Mouse (Mus musculus): ENCODE data around the gene Fah. TPM values are rescaled to one million over a fixed set of nuclear protein-coding genes. Genes with fewer than 3 reads are reported as not detected.

Gene Fah
- polyA plus RNA-seq, 1 experiment = 22.2 TPM

DNA sequence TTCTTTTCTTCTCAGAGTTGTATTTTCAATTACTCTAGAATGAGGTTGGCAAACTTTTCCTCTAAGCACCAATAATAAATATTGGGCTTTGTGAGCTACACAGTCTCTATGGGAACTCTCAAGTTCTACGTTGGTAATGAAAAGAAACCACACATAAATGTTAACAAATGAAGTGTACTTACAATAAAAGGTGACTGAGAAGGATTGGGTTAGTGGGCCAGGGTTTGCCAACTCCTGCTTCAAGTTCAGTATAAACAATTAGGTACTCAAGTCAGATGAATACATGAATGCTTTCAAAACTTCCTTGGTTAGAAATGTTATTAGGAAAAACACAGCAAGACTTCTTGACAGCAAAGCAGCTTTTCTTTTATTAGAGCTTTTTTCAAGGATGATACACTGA is 39.7 kb upstream of the Fah start:
- no peak for TF ChIP-seq MYOG (IDR thresholded peaks at IDR 0.05; ENCODE audit: control insufficient read depth, extremely low read depth, insufficient read length)
- no peak for TF ChIP-seq CTCF (IDR thresholded peaks at IDR 0.05; ENCODE audit: control insufficient read depth, insufficient read depth, insufficient read length)
- no peak for TF ChIP-seq MAX (IDR thresholded peaks at IDR 0.05)
- no peak for TF ChIP-seq USF1 (IDR thresholded peaks at IDR 0.05; ENCODE audit: low read depth)
- TF ChIP-seq CEBPB (IDR thresholded peaks at IDR 0.05; ENCODE audit: low read depth) = no peak
- TF ChIP-seq FOSL1 (IDR thresholded peaks at IDR 0.05; ENCODE audit: insufficient read depth, low read length, poor library complexity, severe bottlenecking) = no peak
- TF ChIP-seq MYOD1 (IDR thresholded peaks at IDR 0.05; ENCODE audit: control insufficient read depth, insufficient read length, low read depth) = no peak
- Histone ChIP-seq H3K27me3 (ENCODE audit: control insufficient read depth, insufficient read depth, insufficient read length) (no peaks in the 10 kb centered on the region), H3K4me3 (ENCODE audit: insufficient read depth, poor library complexity, severe bottlenecking) (no peak overlapping the region), H3K79me3 (ENCODE audit: low read depth) (peaks cover 2% of the 10 kb centered on the region), H3ac (ENCODE audit: control insufficient read depth, insufficient read length, low read depth) (no peak overlapping the region), H3K36me3 (ENCODE audit: control insufficient read depth, insufficient read depth) (peaks cover 4% of the 10 kb centered on the region), H3K79me2 (ENCODE audit: control insufficient read depth, insufficient read depth) (no peaks in the 10 kb centered on the region)

DNA sequence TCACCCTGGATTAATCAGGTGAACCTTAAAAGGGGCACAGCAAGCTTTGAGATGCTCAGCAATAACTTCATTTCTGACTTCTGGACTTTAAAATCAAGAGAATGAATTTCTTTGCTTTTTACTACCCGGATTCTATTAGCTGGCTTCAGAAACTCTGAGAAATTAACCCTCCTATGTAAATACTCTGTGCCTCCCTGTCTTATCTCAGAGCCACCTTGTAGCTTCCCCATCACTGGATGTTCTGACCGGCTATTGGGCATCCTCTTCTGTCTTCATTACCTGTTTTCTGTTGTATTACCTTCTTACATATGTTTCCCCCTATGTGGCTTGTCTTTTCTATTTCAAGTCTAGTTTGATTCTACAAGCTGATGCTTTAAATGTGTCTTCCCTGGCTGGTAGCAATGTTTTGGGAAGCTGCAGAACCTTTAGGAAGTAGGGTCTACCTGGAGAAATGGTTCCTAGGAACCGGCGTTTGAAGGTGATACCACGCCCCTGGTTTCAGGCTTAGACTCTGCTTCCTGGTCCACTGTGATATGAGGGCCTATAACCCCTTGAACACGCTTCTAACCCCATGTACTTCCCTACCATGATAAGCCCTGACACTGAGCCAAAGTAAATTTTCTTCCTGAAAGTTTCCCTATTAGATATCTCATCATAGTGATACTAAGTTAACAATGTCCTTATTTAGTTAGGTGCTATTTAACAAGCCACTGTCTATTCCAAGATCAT is 36.9 kb upstream of the Fah start:
- peaks cover 5% of the 10 kb centered on the region for H3K79me3 ChIP-seq (ENCODE audit: low read depth)
- H3ac ChIP-seq (ENCODE audit: control insufficient read depth, insufficient read length, low read depth) = no peak overlapping the region
- peaks cover 4% of the 10 kb centered on the region for H3K36me3 ChIP-seq (ENCODE audit: control insufficient read depth, insufficient read depth)
- H3K4me3 ChIP-seq (ENCODE audit: insufficient read depth, poor library complexity, severe bottlenecking) = no peak overlapping the region
- no peaks in the 10 kb centered on the region for H3K79me2 ChIP-seq (ENCODE audit: control insufficient read depth, insufficient read depth)
- TF ChIP-seq MYOD1 (IDR thresholded peaks at IDR 0.05; ENCODE audit: control insufficient read depth, insufficient read length, low read depth) (no peak), USF1 (IDR thresholded peaks at IDR 0.05; ENCODE audit: low read depth) (no peak), MYOG (IDR thresholded peaks at IDR 0.05; ENCODE audit: control insufficient read depth, extremely low read depth, insufficient read length) (no peak)
- H3K27me3 ChIP-seq (ENCODE audit: control insufficient read depth, insufficient read depth, insufficient read length) = no peaks in the 10 kb centered on the region

DNA sequence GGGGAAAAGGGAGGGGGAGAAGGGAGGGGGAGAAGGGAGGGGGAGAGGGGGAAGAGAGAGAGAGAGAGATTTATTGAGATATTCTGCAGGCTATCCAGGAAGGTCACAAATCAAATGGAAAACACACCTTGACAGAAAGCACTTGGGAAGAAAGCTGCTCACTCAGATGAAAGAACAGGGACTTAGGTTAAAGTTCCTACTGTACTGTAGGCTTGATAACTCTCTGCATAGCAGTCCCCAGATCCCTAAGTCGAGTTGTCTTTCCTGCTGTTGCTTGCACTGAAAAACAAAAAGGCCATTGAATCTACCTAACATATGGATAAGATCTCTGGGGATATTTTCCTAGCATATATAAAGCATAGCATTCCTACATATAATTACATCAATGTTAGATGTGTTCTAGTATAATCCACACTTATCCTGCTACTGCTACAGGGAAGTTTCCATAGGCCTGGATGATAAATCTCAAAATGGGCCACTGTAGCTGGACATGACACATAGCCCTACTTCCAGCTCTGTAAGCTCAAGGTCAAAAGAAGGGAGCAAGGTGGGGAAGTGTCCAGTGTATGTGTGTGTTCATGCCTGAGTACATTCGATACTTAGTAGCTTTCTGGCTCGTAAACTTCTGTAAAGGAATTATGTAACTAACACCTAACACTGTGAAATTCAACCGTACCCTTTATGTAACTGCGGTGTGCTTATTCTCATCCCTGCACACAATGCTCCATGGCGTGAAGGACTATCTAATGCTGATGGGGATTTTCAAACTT is 35.8 kb upstream of the Fah start:
- Histone ChIP-seq H3K27me3 (ENCODE audit: control insufficient read depth, insufficient read depth, insufficient read length) (no peaks in the 10 kb centered on the region), H3K36me3 (ENCODE audit: control insufficient read depth, insufficient read depth) (no peaks in the 10 kb centered on the region), H3K79me3 (ENCODE audit: low read depth) (peaks cover 5% of the 10 kb centered on the region), H3K79me2 (ENCODE audit: control insufficient read depth, insufficient read depth) (no peaks in the 10 kb centered on the region), H3K4me3 (ENCODE audit: insufficient read depth, poor library complexity, severe bottlenecking) (no peak overlapping the region), H3ac (ENCODE audit: control insufficient read depth, insufficient read length, low read depth) (no peak overlapping the region)
- TF ChIP-seq CTCF (IDR thresholded peaks at IDR 0.05; ENCODE audit: control insufficient read depth, insufficient read depth, insufficient read length) (no peak), MAX (IDR thresholded peaks at IDR 0.05) (no peak), MYOG (IDR thresholded peaks at IDR 0.05; ENCODE audit: control insufficient read depth, extremely low read depth, insufficient read length) (no peak), MYOD1 (IDR thresholded peaks at IDR 0.05; ENCODE audit: control insufficient read depth, insufficient read length, low read depth) (no peak), CEBPB (IDR thresholded peaks at IDR 0.05; ENCODE audit: low read depth) (no peak)

DNA sequence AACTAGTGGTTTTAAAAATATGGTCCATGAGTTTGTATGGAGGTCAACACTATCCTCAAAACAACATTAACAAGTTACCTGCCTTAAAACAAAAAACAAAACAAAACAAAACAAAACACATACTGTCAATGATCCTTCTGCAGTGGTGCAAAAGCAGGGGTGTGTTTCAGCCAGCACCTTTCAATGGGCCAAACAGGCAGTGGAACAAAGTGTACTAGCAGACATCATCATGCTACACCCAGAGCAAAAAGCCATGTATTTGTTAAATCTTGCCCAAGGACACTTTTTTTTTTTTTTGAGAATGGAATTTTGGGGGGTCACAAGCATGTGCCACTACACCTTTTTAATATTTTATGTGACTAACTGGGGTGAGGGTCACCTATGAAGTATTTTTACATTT is 30.4 kb upstream of the Fah start:
- H3K27me3 ChIP-seq (ENCODE audit: control insufficient read depth, insufficient read depth, insufficient read length) = no peaks in the 10 kb centered on the region
- TF ChIP-seq MAX (IDR thresholded peaks at IDR 0.05) (no peak), USF1 (IDR thresholded peaks at IDR 0.05; ENCODE audit: low read depth) (no peak), MYOG (IDR thresholded peaks at IDR 0.05; ENCODE audit: control insufficient read depth, extremely low read depth, insufficient read length) (no peak), CEBPB (IDR thresholded peaks at IDR 0.05; ENCODE audit: low read depth) (no peak), CTCF (IDR thresholded peaks at IDR 0.05; ENCODE audit: control insufficient read depth, insufficient read depth, insufficient read length) (no peak), FOSL1 (IDR thresholded peaks at IDR 0.05; ENCODE audit: insufficient read depth, low read length, poor library complexity, severe bottlenecking) (no peak), MYOD1 (IDR thresholded peaks at IDR 0.05; ENCODE audit: control insufficient read depth, insufficient read length, low read depth) (no peak)
- no peak overlapping the region for H3ac ChIP-seq (ENCODE audit: control insufficient read depth, insufficient read length, low read depth)
- H3K79me3 ChIP-seq (ENCODE audit: low read depth) = peaks cover 3% of the 10 kb centered on the region
- H3K36me3 ChIP-seq (ENCODE audit: control insufficient read depth, insufficient read depth) = no peaks in the 10 kb centered on the region
- no peaks in the 10 kb centered on the region for H3K79me2 ChIP-seq (ENCODE audit: control insufficient read depth, insufficient read depth)
- no peak overlapping the region for H3K4me3 ChIP-seq (ENCODE audit: insufficient read depth, poor library complexity, severe bottlenecking)

DNA sequence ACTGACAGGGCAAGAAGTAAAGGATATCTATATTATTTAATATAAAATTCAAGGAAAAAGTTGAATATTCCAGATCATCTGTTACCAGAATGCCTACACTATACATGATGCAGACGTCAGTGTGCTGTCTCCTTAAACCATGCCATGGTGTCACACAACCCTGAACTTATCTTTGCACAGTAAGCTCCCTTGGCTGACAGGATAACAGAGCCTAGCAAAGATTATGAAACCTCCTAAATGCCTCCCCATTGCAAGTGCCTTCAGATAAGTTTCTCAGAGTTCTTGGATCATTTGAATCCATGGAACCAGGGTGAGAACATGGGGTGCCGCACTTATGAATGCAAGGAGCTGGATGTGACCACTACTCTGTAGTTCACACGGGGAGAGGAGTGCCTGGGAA is 25.4 kb upstream of the Fah start:
- no peaks in the 10 kb centered on the region for H3K79me2 ChIP-seq (ENCODE audit: control insufficient read depth, insufficient read depth)
- no peaks in the 10 kb centered on the region for H3K27me3 ChIP-seq (ENCODE audit: control insufficient read depth, insufficient read depth, insufficient read length)
- no peaks in the 10 kb centered on the region for H3K79me3 ChIP-seq (ENCODE audit: low read depth)
- H3ac ChIP-seq (ENCODE audit: control insufficient read depth, insufficient read length, low read depth) = no peak overlapping the region
- no peaks in the 10 kb centered on the region for H3K36me3 ChIP-seq (ENCODE audit: control insufficient read depth, insufficient read depth)
- no peak overlapping the region for H3K4me3 ChIP-seq (ENCODE audit: insufficient read depth, poor library complexity, severe bottlenecking)
- TF ChIP-seq MYOG (IDR thresholded peaks at IDR 0.05; ENCODE audit: control insufficient read depth, extremely low read depth, insufficient read length) (no peak), MAX (IDR thresholded peaks at IDR 0.05) (no peak), MYOD1 (IDR thresholded peaks at IDR 0.05; ENCODE audit: control insufficient read depth, insufficient read length, low read depth) (no peak), FOSL1 (IDR thresholded peaks at IDR 0.05; ENCODE audit: insufficient read depth, low read length, poor library complexity, severe bottlenecking) (no peak)
